Mouse (Mus musculus) gastrocnemius, adult 2 months (tissue): ENCODE results near the gene Gm42906. TPM values are rescaled to one million over a fixed set of nuclear protein-coding genes. Genes with fewer than 3 reads are reported as not detected.

ENCODE experiments used
- DNase-seq: peaks from one replicate; pipeline ENCODE4 v3.0.0; 2022
- H3K27ac ChIP-seq: fragments of 200-600 bp; 2 replicates; pipeline ENCODE4 v1.8.1; 2022; ENCODE audit warnings: mild to moderate bottlenecking
- H3K4me3 ChIP-seq: fragments of 200-600 bp; 2 replicates; pipeline ENCODE4 v1.8.1; 2022; ENCODE audit warnings: mild to moderate bottlenecking, moderate library complexity
- CTCF ChIP-seq: fragments of 200-600 bp; IDR thresholded peaks from 2 replicates; pipeline ENCODE4 v1.8.1; 2022; ENCODE audit warnings: antibody characterized with exemption, mild to moderate bottlenecking, moderate library complexity
- intact Hi-C: fragments of 180-260 bp; cut with DNase I; formaldehyde crosslinking; loops from one replicate; pipeline ENCODE4 v1.15.1; 2025
- total RNA-seq, 2 experiments: library from RNA; stranded (reverse); gene quantifications; 2 replicates each; pipeline ENCODE4 v1.2.3; 2021

Gm42906 gene
- total RNA-seq, 2 experiments from 2014 or later, result 1.1 to 1.3 TPM

DNA sequence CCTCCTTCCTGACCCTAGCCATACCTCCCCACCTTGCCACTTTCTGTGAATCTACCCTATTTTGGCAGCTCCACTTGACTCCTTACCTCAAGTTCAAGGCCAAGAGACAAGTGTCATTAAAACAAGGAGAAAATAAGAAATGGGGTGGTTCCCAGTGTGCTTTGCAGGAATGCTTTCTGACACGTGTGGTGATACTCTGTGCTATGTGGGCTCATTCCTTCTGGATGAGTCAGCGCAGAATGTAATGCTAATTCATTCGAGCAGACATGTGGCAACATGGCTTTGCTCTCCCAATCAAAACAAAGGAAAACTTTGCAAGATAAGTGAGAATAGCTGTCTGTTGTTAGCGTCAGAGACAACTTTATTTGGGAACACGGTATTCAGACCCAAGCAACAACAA lies 225.0 kb downstream of the Gm42906 start:
- TF ChIP-seq CTCF, result no peak
- intact Hi-C loops, result no loop called here
- no peak for DNase-seq
- Histone ChIP-seq H3K4me3 (no peak overlapping the region), H3K27ac (no peak overlapping the region)

DNA sequence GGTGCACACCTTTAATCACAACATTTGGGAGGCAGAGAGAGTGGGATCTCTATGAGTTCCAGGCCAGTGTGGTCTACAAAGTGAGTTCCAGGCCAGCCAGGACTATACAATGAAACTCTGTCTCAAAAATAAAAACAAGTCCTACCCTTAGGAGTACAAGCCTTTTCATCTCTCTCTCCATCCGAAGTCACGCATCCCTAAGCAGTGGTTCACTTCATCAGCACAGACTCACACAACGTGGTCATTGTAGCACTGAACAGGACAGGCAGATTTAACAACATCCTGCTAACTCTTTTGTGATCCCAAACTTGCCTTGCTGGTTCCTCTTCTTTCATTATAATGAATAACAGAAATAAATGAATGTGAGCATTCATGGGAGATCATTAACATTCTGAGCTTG lies 226.7 kb downstream of the Gm42906 start:
- no peak overlapping the region for H3K27ac ChIP-seq
- no peak for DNase-seq
- no peak overlapping the region for H3K4me3 ChIP-seq
- intact Hi-C loops, result no loop called here
- no peak for TF ChIP-seq CTCF

DNA sequence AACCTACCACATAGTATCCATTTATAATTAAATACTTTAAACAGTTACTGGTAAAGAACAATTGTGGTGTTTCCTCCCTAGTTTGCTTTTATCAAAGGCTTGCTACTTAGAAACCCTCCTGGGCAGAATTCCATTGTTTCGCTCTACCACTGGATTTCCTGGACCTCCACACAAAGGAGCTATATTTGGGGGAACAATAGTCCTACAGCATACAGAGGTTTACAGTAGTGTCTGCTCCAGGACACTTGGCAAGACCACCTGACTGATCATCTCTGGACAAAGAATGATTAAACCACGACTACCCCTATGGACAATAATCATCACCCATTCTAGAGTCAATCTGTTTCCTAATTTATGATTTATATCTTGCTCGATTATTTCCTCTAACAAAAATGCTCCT lies 228.7 kb downstream of the Gm42906 start:
- intact Hi-C loops, result loop anchor here (10.0 kb wide), 1 partner anchor 166 kb away; no protein-coding TSS in a partner anchor
- Histone ChIP-seq H3K27ac (no peak overlapping the region), H3K4me3 (no peak overlapping the region)
- no peak for TF ChIP-seq CTCF
- DNase-seq, result no peak

DNA sequence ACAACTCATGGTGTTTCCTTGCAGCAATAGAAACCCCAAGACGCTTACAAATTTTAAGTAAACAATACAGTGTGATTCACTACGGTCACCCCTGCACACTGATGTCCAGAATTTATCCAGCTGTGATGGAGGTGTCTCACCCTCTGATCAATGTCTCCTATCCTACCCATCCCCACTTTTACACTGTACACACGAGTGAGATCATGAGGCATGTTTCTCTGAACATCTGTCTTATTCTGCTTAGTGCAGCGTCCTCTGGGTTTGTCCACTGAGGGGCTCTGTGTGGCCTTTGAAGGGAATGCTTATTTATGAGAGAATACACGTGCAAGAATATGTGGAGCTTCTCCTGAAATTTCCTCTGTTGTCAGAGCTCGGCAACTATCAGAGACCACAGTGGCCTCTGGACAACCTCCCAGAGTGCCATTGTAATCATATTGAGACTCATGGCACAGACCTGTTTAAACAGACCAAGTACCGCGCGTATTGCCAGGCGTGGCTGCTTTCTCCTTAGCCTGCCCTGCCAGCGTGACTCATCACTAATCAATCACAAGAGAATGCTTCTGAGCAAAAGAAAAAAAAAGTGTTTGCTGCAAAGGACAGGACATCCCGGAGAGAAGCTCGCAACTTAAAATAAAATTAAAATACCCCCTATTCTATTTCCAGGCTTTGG lies 231.2 kb downstream of the Gm42906 start:
- intact Hi-C loops, result loop anchor here (10.0 kb wide), 1 partner anchor 168 kb away; no protein-coding TSS in a partner anchor
- no peak overlapping the region for H3K27ac ChIP-seq
- no peak overlapping the region for H3K4me3 ChIP-seq
- TF ChIP-seq CTCF, result no peak
- DNase-seq, result no peak

DNA sequence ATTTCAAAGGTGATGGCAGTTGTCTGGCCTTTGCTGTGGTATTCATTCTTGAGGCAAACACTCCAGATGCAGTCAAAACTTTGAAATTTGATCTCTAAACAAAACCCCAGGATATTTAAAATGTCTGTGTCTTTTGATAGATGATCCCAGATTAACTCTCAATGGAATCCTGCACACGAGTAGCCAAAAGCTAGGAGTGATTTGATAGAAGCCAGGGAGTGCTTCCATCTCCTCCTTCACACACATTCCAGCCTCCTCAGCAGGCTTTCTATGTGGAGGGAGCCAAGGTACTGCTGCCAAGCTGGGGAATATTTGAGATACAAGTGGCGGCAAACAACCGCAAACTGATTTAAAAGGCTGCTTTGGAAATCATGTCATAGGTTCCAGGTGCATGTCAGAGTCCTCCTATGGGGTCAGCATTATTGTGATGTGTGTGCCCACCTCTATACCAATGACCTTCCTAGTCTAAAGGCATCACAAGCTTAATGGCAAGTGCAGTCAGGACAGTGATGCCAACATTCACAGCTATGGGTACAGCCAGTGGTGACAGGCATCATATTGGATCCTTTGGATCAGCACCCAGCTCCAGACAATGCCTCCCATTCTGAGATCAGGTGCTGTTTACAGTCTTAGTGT lies 234.0 kb downstream of the Gm42906 start:
- no peak for TF ChIP-seq CTCF
- no peak overlapping the region for H3K27ac ChIP-seq
- H3K4me3 ChIP-seq, result no peak overlapping the region
- intact Hi-C loops, result loop anchor here (10.0 kb wide), 1 partner anchor 171 kb away; no protein-coding TSS in a partner anchor
- no peak for DNase-seq

DNA sequence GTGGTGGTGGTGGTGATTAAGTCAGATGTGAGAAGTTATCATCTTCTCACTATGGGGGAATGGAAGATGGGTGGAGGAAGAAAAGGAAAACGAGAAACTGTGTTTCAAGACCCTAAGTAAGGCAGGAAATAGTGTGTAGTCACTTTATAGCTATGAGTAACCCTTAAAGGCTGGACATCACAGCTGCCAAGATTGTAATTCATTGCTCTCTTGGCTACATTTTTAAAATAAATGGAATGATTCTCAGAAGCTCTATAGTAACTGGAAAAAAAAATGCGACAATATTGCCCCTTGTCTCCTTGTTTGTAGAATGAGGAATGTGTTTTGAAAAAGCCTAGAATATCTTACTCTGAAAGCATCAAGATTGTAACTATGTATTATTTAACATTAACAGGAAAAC lies 235.7 kb downstream of the Gm42906 start:
- Histone ChIP-seq H3K4me3 (no peak overlapping the region), H3K27ac (no peak overlapping the region)
- intact Hi-C loops, result loop anchor here (10.0 kb wide), 1 partner anchor 173 kb away; no protein-coding TSS in a partner anchor
- no peak for DNase-seq
- no peak for TF ChIP-seq CTCF

DNA sequence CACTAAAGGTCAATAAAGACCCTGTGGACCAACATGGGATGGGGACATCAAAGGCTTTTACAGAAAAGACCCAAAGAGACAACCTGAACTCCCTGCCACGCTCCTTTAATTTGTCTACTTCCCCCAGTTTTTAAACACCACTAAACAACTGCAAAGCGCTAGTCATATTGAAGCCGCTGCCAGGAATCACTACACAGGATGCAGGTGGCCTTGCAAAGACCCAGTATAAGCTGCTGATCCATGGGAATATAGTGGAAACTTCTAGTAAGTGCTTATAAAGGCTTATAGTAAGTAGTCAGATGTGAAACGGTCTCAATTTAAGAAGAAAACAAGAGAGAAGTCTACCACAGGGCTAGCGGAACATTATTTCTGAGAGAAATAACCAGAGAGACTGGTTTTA lies 237.2 kb downstream of the Gm42906 start:
- Histone ChIP-seq H3K27ac (peak overlapping the region; percentile 87), H3K4me3 (peak overlapping the region; percentile 88)
- no peak for DNase-seq
- intact Hi-C loops, result loop anchor here (10.0 kb wide), 1 partner anchor 174 kb away; no protein-coding TSS in a partner anchor
- TF ChIP-seq CTCF, result no peak

DNA sequence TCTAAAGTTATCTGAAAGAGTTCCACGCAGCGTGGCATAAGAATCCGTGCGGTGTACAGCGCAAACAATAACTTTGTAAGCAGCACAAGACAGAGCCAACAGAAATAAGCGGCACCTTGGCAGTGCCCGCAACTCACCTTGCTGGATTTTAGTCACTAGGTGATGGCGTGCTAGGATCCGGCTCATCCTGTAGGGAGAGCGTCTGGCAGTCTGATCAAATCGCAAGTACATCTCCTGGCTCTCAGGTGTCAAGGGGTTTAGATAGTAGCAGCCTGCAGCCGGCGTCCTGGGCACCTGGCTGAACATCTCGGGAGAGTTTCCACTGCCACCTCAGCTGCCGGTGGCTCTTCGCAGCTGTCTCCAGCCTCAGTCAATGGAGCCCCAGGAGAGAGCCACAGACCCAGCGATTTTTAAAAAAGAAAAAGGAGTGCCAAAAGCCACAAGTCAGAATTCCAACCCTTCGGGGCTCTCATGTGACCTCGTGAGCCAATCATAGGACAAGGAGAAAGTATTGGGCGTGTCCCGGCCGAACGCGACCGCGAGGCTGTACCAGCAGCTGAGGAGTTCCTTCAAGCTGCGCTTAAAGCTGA lies 238.1 kb downstream of the Gm42906 start:
- intact Hi-C loops, result loop anchor here (5.0 to 10.0 kb wide), 2 partner anchors 48 to 175 kb away; no protein-coding TSS in a partner anchor
- DNase-seq, result peak; percentile 78
- peak overlapping the region; percentile 88 for H3K4me3 ChIP-seq
- no peak for TF ChIP-seq CTCF
- peak overlapping the region; percentile 87 for H3K27ac ChIP-seq

DNA sequence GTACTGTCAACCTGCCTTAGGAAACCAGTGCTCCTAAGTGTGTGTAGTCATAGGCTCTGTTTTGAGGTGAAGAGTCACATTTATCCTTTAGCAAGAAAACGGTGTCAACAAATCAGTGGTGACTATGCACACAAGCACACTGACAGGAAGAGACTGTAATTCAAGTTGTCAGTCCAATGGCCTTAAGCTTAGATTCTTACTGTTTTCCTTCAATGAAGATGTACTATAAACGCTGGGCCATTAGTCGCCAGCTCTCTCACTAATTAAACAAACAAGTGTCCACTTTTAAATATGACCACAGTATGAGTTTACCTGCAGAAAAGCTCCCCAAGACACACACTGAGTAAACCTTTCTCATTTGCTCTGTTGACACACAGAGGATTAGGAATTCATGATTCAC lies 238.6 kb downstream of the Gm42906 start:
- intact Hi-C loops, result loop anchor here (5.0 kb wide), 1 partner anchor 47 kb away; no protein-coding TSS in a partner anchor

DNA sequence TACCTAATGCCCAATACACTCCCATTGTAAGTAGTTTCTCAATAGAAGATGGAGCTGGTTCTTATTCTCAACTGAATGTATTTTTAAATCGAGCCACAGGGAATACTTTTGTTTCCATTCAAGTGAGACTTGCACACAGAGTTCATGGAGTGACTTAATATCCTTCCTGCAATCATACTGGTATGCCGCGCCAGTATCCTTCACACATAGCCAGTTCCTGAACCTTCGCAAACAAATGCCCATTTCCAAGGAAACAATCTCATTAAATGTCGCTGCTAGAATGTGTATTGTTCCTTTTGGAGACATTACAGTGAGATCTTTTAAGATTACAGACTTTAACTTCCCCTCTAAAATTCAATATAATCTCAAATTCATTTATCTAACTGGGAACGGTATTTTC lies 239.3 kb downstream of the Gm42906 start:
- no peak for DNase-seq
- TF ChIP-seq CTCF, result no peak
- Histone ChIP-seq H3K27ac (peak overlapping the region; percentile 87), H3K4me3 (peak overlapping the region; percentile 88)
- intact Hi-C loops, result loop anchor here (5.0 kb wide), 1 partner anchor 46 kb away; no protein-coding TSS in a partner anchor

More for the DNA sequence above, 238.6 kb downstream of the Gm42906 start:
- DNase-seq, result no peak
- Histone ChIP-seq H3K27ac (peak overlapping the region; percentile 87), H3K4me3 (peak overlapping the region; percentile 88)
- no peak for TF ChIP-seq CTCF

DNA sequence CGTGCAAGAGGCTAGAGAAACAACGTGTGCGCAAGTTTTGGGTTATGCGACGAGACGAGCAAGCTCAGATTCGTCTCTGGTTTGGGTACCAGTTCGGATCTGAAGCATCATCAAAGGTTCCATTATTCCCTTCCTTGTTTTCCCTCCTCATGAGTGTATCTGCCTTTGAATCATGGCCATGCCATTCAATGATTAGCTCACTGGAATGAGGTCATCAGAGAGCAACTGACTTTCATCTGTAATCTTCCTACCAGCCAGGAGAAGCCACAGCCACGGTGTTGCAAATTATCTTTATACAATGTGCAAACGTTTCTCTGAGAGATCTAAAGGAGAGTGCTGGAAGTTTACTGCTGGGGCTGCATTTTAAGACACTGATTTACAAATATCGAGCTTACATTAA lies 240.6 kb downstream of the Gm42906 start:
- intact Hi-C loops, result loop anchor here (5.0 kb wide), 1 partner anchor 45 kb away; no protein-coding TSS in a partner anchor
- Histone ChIP-seq H3K4me3 (peak overlapping the region; percentile 88; the same call in 1 of the 2 replicates), H3K27ac (no peak overlapping the region)
- TF ChIP-seq CTCF, result no peak
- no peak for DNase-seq

DNA sequence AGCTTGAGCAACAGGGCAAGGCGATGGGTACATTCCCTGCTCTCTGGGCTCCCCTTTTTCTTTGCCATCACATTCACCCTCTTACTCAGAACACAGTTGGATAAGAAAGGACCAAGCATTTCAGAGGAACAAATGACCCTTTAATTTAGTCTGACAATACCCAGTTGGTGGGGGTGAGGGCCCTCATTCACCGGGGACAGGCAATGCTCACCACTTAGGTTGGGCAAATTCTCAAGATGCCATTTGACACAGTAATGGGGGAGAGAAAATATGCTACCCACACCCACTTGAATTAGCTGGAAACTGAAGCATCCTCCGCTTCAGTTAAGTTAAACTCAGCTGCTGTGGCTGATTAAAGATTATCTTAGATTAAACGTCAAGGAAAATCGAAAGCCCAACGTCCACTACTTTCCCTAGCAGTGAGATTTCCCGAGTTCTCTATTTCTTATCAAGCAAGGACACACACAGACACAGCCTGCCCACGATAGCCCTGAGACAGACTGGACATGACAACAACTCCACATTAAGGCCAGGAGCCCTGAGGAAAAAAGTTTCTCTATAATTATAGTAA lies 242.6 kb downstream of the Gm42906 start:
- intact Hi-C loops, result loop anchor here (5.0 kb wide), 1 partner anchor 43 kb away; no protein-coding TSS in a partner anchor
- no peak for TF ChIP-seq CTCF
- peak overlapping the region; percentile 40; the same call in 1 of the 2 replicates for H3K27ac ChIP-seq
- no peak for DNase-seq
- no peak overlapping the region for H3K4me3 ChIP-seq
